Mouse (Mus musculus) CH12.LX (cell line): Measurements from ENCODE around the gene Trim11.

Source experiments
- CTCF ChIP-seq, 2 experiments: IDR thresholded peaks in 1 of 2; conservative IDR thresholded peaks in 1 of 2; 2 replicates each; pipeline ENCODE4 v1.5.1; 2011 to 2012; ENCODE audit warnings: low read depth in 2 of 2, low read length in 2 of 2, improper control_type of control experiment in 1 of 2, inconsistent platforms in 1 of 2, mild to moderate bottlenecking in 1 of 2, moderate library complexity in 1 of 2
- IRF4 ChIP-seq: IDR thresholded peaks from 2 replicates; pipeline ENCODE4 v1.6.1; 2014; ENCODE audit warnings: low read depth, mild to moderate bottlenecking, inconsistent platforms, low read length, improper control_type of control experiment
- JUND ChIP-seq: conservative IDR thresholded peaks from 2 replicates; pipeline ENCODE4 v1.6.1; 2011; ENCODE audit warnings: low read depth, low read length, improper control_type of control experiment
- POLR2A ChIP-seq: IDR thresholded peaks from 2 replicates; pipeline ENCODE4 v1.6.1; 2011; ENCODE audit warnings: low read depth, mild to moderate bottlenecking, improper control_type of control experiment, low read length
- TCF12 ChIP-seq: IDR thresholded peaks from 2 replicates; pipeline ENCODE4 v1.6.1; 2014; ENCODE audit warnings: low read depth, mild to moderate bottlenecking, inconsistent platforms, low read length, improper control_type of control experiment
- USF2 ChIP-seq: conservative IDR thresholded peaks from 2 replicates; pipeline ENCODE4 v1.6.1; 2011; ENCODE audit warnings: low read depth, low read length, improper control_type of control experiment

DNA sequence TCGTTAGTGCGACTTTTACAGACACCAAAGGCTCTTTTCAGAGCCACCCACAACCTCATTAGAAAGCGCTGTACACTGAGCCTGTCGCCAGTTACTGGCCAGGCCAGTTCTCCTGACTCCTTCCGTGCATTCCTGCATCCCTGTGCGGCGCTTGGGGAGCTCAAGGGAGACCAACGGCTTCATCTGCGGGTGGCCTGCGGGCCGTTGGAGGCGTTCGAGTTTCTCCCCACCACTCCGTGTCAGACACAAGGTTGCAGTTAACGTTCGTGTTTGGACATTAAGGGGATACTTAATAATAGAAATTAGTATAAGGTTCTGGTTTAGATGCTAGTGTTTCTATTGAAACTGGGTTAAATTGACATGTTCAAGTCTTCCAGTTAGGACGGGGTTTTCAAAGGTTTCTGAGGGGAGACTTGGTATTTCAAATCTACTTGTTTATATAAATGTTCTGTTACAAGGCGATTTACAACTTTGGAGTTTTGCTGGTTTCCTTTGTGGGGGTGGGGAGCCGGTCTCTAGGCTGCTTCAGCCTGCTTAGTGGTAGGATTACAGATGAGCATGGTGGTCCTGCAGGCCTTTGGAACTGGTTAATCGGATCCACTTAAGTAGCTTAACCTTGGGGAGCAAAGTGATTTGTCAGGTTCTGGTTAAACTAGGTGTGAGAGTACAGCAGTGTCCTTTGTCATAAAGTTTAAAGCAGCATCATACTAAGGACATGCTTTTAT, 22.6 kb upstream of the Trim11 start:
- no peak; the same call in 1 of the 2 replicates for TF ChIP-seq USF2
- no peak; the same call in 1 of the 2 replicates for TF ChIP-seq POLR2A
- no peak for TF ChIP-seq IRF4
- no peak for TF ChIP-seq TCF12
- TF ChIP-seq JUND, result no peak
- no peak for TF ChIP-seq CTCF (conservative IDR thresholded peaks at IDR 0.05 in 1 of 2, IDR thresholded peaks at IDR 0.05 in 1 of 2; ENCODE audit: low read depth in 2 of 2, low read length in 2 of 2)
